Mouse (Mus musculus) forebrain, embryonic 14.5 days (tissue): Measurements from ENCODE around the gene Ist1. TPM values are rescaled to one million over a fixed set of nuclear protein-coding genes. Genes with fewer than 3 reads are reported as not detected.

Experiments used
- ATAC-seq: fragments of 200-750 bp; cut with Nextera tagmentation; 2 replicates; pipeline ENCODE4 v1.8.0; 2017; ENCODE audit warnings: mild to moderate bottlenecking, moderate library complexity
- DNase-seq: peaks from one replicate; pipeline ENCODE4 v3.0.0-alpha.2; 2015; ENCODE audit warnings: low spot score
- H3K27ac ChIP-seq: fragments of 300-500 bp; sonication (generic); 2 replicates; pipeline ENCODE4 v1.5.1; 2014; ENCODE audit warnings: low read depth, mild to moderate bottlenecking, control low read depth, low read length, moderate library complexity
- H3K27me3 ChIP-seq: fragments of 300-500 bp; sonication (generic); replicated peaks from 2 replicates; pipeline ENCODE4 v1.6.1; 2014; ENCODE audit warnings: low read length, control low read depth, mixed read lengths; ENCODE audit not compliant: control insufficient read depth, insufficient read depth
- H3K36me3 ChIP-seq: fragments of 300-500 bp; sonication (generic); 2 replicates; pipeline ENCODE4 v1.6.1; 2014; ENCODE audit warnings: low read length, control low read depth; ENCODE audit not compliant: control insufficient read depth, insufficient read depth
- H3K4me1 ChIP-seq: fragments of 300-500 bp; sonication (generic); 2 replicates; pipeline ENCODE4 v1.6.1; 2014; ENCODE audit warnings: antibody characterized with exemption, low read length, control low read depth; ENCODE audit not compliant: control insufficient read depth, insufficient read depth
- H3K4me2 ChIP-seq: fragments of 300-500 bp; sonication (generic); 2 replicates; pipeline ENCODE4 v1.6.1; 2014; ENCODE audit warnings: mild to moderate bottlenecking, control low read depth, low read length
- H3K4me3 ChIP-seq: fragments of 300-500 bp; sonication (generic); 2 replicates; pipeline ENCODE4 v1.5.1; 2014; ENCODE audit warnings: low read depth, low read length, control low read depth
- H3K9ac ChIP-seq: fragments of 300-500 bp; sonication (generic); 2 replicates; pipeline ENCODE4 v1.6.1; 2014; ENCODE audit warnings: mild to moderate bottlenecking, low read length, control low read depth, moderate library complexity
- H3K9me3 ChIP-seq: fragments of 300-500 bp; sonication (generic); replicated peaks from 2 replicates; pipeline ENCODE4 v1.6.1; 2016; ENCODE audit warnings: low read length, control low read depth, mixed read lengths; ENCODE audit not compliant: control insufficient read depth
- WGBS: fragments of 180-500 bp; shearing (Covaris S2); extraction: QIAGEN DNeasy Blood & Tissue Kit; methylation state at CpG from one replicate; pipeline ENCODE4 v1.1.7; 2014; 5-methylcytosine and 5-hydroxymethylcytosine counted together
- polyA plus RNA-seq: library from polyadenylated mRNA; unstranded; fragments of >200 nt; fragmentation: Nextera tagmentation; extraction: Ambion mirVana; gene quantifications from 2 replicates; pipeline ENCODE4 v1.2.1, GENCODE M21; 2014

The Ist1 gene
- polyA plus RNA-seq, 1 experiment from 2014 or later, result 172 TPM

GRCm38 (mm10) chr8:109632498-109632897, 60.6 kb downstream of the Ist1 start:
- Histone ChIP-seq H3K9me3 (no peaks in the 10 kb centered on the region), H3K36me3 (no peaks in the 10 kb centered on the region), H3K4me2 (no peak overlapping the region), H3K4me1 (no peaks in the 10 kb centered on the region), H3K9ac (no peak overlapping the region), H3K27ac (no peak overlapping the region), H3K4me3 (no peak overlapping the region), H3K27me3 (no peaks in the 10 kb centered on the region)
- WGBS, result 75% methylated on average over 5 of the region's 5 CpGs
- peak; percentile 5 for DNase-seq
- ATAC-seq, result no peak

- DNase-seq, result no peak
- Histone ChIP-seq H3K27ac (no peak overlapping the region), H3K4me3 (no peak overlapping the region), H3K4me2 (no peak overlapping the region), H3K27me3 (no peaks in the 10 kb centered on the region), H3K9me3 (0 out of 2 replicates have a peak, but pooled peaks cover 3% of the 10 kb centered on the region), H3K9ac (no peak overlapping the region), H3K36me3 (no peaks in the 10 kb centered on the region), H3K4me1 (no peaks in the 10 kb centered on the region)
- 67% methylated on average over 6 of the region's 6 CpGs for WGBS
- ATAC-seq, result no peak
Observed at GRCm38 (mm10) chr8:109628638-109629037, 64.4 kb downstream of the Ist1 start.

Other genes with a start within 250 kb of the Ist1 start
- 0.58 and 0.61 TPM in 2 replicates for gene Pmfbp1, start 199.2 kb downstream of the Ist1 start, polyA plus RNA-seq
- gene Dhx38, start 127.4 kb downstream of the Ist1 start, polyA plus RNA-seq, result 14.6 and 17.9 TPM in 2 replicates
- 33.4 and 34.1 TPM in 2 replicates for gene Txnl4b, start 127.4 kb downstream of the Ist1 start, polyA plus RNA-seq
- 0.13 and 0.64 TPM in 2 replicates for gene Hp, start 114.1 kb downstream of the Ist1 start, polyA plus RNA-seq
- gene Dhodh, start 84.6 kb downstream of the Ist1 start, polyA plus RNA-seq, result 33.4 and 34.8 TPM in 2 replicates
- gene Pkd1l3, start 78.7 kb downstream of the Ist1 start, polyA plus RNA-seq, result 0.11 TPM in 1 of 2 replicates, not detected in the other
- gene Zfp821, start 12.3 kb upstream of the Ist1 start, polyA plus RNA-seq, result 73.9 and 76.2 TPM in 2 replicates
- 3.4 and 3.8 TPM in 2 replicates for gene Atxn1l, start 44.5 kb upstream of the Ist1 start, polyA plus RNA-seq
- gene Ap1g1, start 85.3 kb upstream of the Ist1 start, polyA plus RNA-seq, result 33.5 and 35.7 TPM in 2 replicates
- 3.7 and 5.0 TPM in 2 replicates for gene Phlpp2, start 175.3 kb upstream of the Ist1 start, polyA plus RNA-seq